Mouse (Mus musculus) G1E (cell line): ENCODE results near the gene Cnst.

ENCODE experiments used
- CTCF ChIP-seq: IDR thresholded peaks from 2 replicates; pipeline ENCODE4 v1.5.1; 2012; ENCODE audit warnings: low read depth, low read length, inconsistent platforms, mixed read lengths
- GATA1 ChIP-seq: IDR thresholded peaks from 2 replicates; pipeline ENCODE4 v1.6.1; 2012; ENCODE audit warnings: borderline replicate concordance, low read length, inconsistent platforms, mixed read lengths
- POLR2AphosphoS5 ChIP-seq: IDR thresholded peaks from 2 replicates; pipeline ENCODE4 v1.6.1; 2012; ENCODE audit warnings: low read depth, low read length, inconsistent platforms; ENCODE audit not compliant: insufficient replicate concordance
- TAL1 ChIP-seq: conservative IDR thresholded peaks from 2 replicates; pipeline ENCODE4 v1.6.1; 2012; ENCODE audit warnings: low read depth, low read length, inconsistent platforms, mixed read lengths

DNA sequence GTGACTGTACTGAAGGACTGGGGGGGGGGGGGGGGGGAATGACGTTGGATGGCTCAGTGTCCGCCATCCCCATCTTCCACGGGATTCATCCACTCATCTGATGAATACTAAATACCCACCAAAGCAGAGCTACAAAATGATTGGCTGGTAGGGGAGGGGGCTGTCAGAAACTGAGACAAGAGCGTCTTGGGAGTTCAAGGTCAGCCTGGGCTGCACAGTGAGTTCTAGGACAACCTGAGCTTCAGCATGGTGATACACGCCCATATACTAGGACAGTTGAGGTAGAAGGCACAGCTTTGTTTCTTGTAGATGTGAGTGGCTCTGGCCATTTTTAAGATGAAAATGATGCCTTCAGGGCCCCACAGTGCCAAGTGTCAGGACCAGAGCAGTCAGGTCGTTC, 52.2 kb downstream of the Cnst start:
- no peak for TF ChIP-seq TAL1
- TF ChIP-seq CTCF = no peak
- TF ChIP-seq GATA1 = no peak
- no peak for TF ChIP-seq POLR2AphosphoS5
